23 mouse cellular contexts compared by ENCODE assay signal in the genomic region with DNA sequence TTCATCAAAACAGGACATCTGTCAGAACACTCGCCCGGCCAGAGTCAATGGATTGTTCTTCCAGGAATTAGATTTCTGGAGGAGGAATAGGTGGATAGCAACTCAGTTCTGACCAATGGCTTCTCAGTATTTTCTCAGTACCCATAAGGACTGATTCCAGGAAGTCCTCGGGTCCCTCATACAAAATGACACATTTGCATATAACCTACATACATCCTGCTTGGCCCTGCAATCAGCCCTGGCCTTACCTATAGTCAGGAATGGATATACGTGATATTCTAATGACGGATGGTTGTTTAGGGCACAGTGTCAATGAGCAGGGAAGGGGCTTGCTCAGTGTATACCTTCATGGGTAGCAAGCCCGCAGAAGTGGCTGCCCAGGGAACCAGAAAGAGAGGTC.
DNase-seq lines count a peak whose midpoint lies in the region; ATAC-seq and TF ChIP-seq lines count a peak whose summit lies in the region.
"Had no signal": no experiment of that assay in that cellular context is flagged by ENCODE, and none has a peak within 500 bp of the region (broad histone marks: within the 10 kb centered on the region; RNA-seq: fewer than 3 reads in every experiment).

No protein-coding gene starts in this region.

- TF ChIP-seq CTCF in kidney, postnatal 0 days (IDR thresholded peaks at IDR 0.05; ENCODE audit: low read depth) = no peak

- no peak for DNase-seq in heart, postnatal 4 days
- peak; percentile 7 for DNase-seq in kidney, postnatal 0 days (ENCODE audit: low spot score)
- no peak for DNase-seq in kidney, postnatal 36 days
- DNase-seq in CD4-positive, CD25-positive, alpha-beta regulatory T cell, adult 2 months (ENCODE audit: low read depth, low spot score) = peak; percentile 51
- DNase-seq in cerebellum, postnatal 36 days = no peak
- DNase-seq: adrenal gland, adult 8-10 months; cerebellum, adult 8-10 months; gastrocnemius, postnatal 14 days; kidney, adult 18-20 months; layer of hippocampus, postnatal 36 days; liver, postnatal 0 days; right cerebral cortex, postnatal 14 days had no signal

- 41% methylated on average over 6 of the region's 6 CpGs for WGBS in heart, embryonic 16.5 days
- WGBS in kidney, postnatal 0 days = 21% methylated on average over 6 of the region's 6 CpGs

- H3K9ac ChIP-seq in heart, embryonic 16.5 days (ENCODE audit: low read length) = no peak overlapping the region
- no peak overlapping the region for H3K9ac ChIP-seq in kidney, postnatal 0 days (ENCODE audit: low read depth, low read length)
- H3K9ac ChIP-seq: embryonic facial prominence, embryonic 13.5 days; forebrain, embryonic 12.5 days; hindbrain, embryonic 14.5 days; liver, embryonic 12.5 days; liver, postnatal 0 days; midbrain, embryonic 12.5 days; neural tube, embryonic 12.5 days had no signal

- no peak overlapping the region for H3K4me2 ChIP-seq in heart, embryonic 16.5 days (ENCODE audit: low read depth, low read length)
- no peak overlapping the region for H3K4me2 ChIP-seq in kidney, postnatal 0 days (ENCODE audit: low read length)
- H3K4me2 ChIP-seq: embryonic facial prominence, embryonic 13.5 days; forebrain, embryonic 12.5 days; hindbrain, embryonic 14.5 days; liver, embryonic 12.5 days; midbrain, embryonic 12.5 days; neural tube, embryonic 12.5 days had no signal

- peak overlapping the region; percentile 40; the same call in 1 of the 2 replicates for H3K27ac ChIP-seq in heart, embryonic 16.5 days (ENCODE audit: low read length)
- H3K27ac ChIP-seq in kidney, postnatal 0 days = no peak overlapping the region
- H3K27ac ChIP-seq: embryonic facial prominence, embryonic 13.5 days; forebrain, embryonic 12.5 days; hindbrain, embryonic 14.5 days; liver, embryonic 12.5 days; midbrain, embryonic 12.5 days; neural tube, embryonic 12.5 days had no signal

- no peaks in the 10 kb centered on the region for H3K9me3 ChIP-seq in heart, embryonic 16.5 days (replicated peaks; ENCODE audit: control insufficient read depth, low read length)
- no peaks in the 10 kb centered on the region for H3K9me3 ChIP-seq in kidney, postnatal 0 days (replicated peaks; ENCODE audit: low read length)
- H3K9me3 ChIP-seq: embryonic facial prominence, embryonic 13.5 days; forebrain, embryonic 12.5 days; liver, embryonic 12.5 days; midbrain, embryonic 12.5 days; neural tube, embryonic 12.5 days had no signal

- no peaks in the 10 kb centered on the region for H3K4me1 ChIP-seq in heart, embryonic 16.5 days (ENCODE audit: control insufficient read depth, insufficient read depth, low read length)
- 0 out of 2 replicates have a peak, but pooled peaks cover 3% of the 10 kb centered on the region for H3K4me1 ChIP-seq in kidney, postnatal 0 days (replicated peaks; ENCODE audit: insufficient read depth, low read length)
- H3K4me1 ChIP-seq: liver, embryonic 12.5 days had no signal

- H3K36me3 ChIP-seq in heart, embryonic 16.5 days (ENCODE audit: control insufficient read depth, insufficient read depth) = no peaks in the 10 kb centered on the region
- H3K36me3 ChIP-seq in kidney, postnatal 0 days (ENCODE audit: insufficient read depth, low read length) = no peaks in the 10 kb centered on the region
- H3K36me3 ChIP-seq: embryonic facial prominence, embryonic 13.5 days; forebrain, embryonic 12.5 days; liver, embryonic 12.5 days; midbrain, embryonic 12.5 days; neural tube, embryonic 12.5 days had no signal

- no peaks in the 10 kb centered on the region for H3K27me3 ChIP-seq in heart, embryonic 16.5 days (ENCODE audit: control insufficient read depth, insufficient read depth, low read length)
- H3K27me3 ChIP-seq in kidney, postnatal 0 days (ENCODE audit: insufficient read depth, low read length) = no peaks in the 10 kb centered on the region
- H3K27me3 ChIP-seq: CH12.LX; embryonic facial prominence, embryonic 13.5 days; forebrain, embryonic 12.5 days; midbrain, embryonic 12.5 days; neural tube, embryonic 12.5 days had no signal

- no peak for ATAC-seq in heart, embryonic 16.5 days (replicated peaks; ENCODE audit: extremely low read depth, insufficient read depth, low FRiP score)
- ATAC-seq in kidney, postnatal 0 days (replicated peaks; ENCODE audit: low FRiP score, low read depth) = no peak
- ATAC-seq in inflammation-experienced regulatory T-cells, adult 6 months = peak; percentile 65
- ATAC-seq: liver, embryonic 12.5 days; liver, postnatal 0 days had no signal

- no peak overlapping the region for H3K4me3 ChIP-seq in heart, embryonic 16.5 days (ENCODE audit: low read length)
- no peak overlapping the region for H3K4me3 ChIP-seq in kidney, postnatal 0 days (replicated peaks; ENCODE audit: low read depth, low read length)
- H3K4me3 ChIP-seq: embryonic facial prominence, embryonic 13.5 days; erythroblast, embryonic 14.5 days; forebrain, embryonic 12.5 days; liver, embryonic 12.5 days; midbrain, embryonic 12.5 days; myocyte; neural tube, embryonic 12.5 days had no signal

Comparison
In these comparisons a context has a peak if more than half of its experiments do, and no peak if none do; other contexts are left out.
1. DNase-seq: peak in kidney, postnatal 0 days (single experiment) and CD4-positive, CD25-positive, alpha-beta regulatory T cell, adult 2 months (single experiment); none in heart, postnatal 4 days (single experiment), kidney, postnatal 36 days (0 of 2) and cerebellum, postnatal 36 days (0 of 2).